Comparison of ENCODE assay signal across 10 mouse cellular contexts in the genomic region with DNA sequence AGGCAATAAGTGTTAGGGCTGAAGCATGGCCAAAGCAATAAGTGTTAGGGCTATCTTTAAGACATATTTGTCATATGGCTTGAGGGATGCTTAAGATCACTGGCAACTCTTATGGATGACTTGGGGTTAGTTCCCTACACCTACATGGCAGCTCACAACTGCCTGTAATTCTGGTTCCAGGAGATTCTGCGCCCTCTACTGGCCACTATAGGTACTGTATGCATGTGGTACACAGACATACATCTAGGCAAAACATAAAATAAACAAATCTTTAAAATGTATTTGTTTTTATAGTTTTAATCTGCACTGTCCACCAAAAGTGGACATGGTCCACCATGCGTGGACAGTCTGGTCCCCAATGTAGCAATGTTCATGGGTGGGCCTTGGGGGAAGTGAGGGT. TPM values are rescaled to one million over a fixed set of nuclear protein-coding genes. Genes with fewer than 3 reads are reported as not detected.
DNase-seq lines count a peak whose midpoint lies in the region; ATAC-seq and TF ChIP-seq lines count a peak whose summit lies in the region.
"Had no signal": no experiment of that assay in that cellular context is flagged by ENCODE, and none has a peak within 500 bp of the region (broad histone marks: within the 10 kb centered on the region; RNA-seq: fewer than 3 reads in every experiment).

No protein-coding gene starts in this region.

- CTCF ChIA-PET in Patski (lab: Charles Lee): no interaction called here

- TF ChIP-seq CTCF in gastrocnemius, adult 2 months (IDR thresholded peaks at IDR 0.05): peak; percentile 62
- TF ChIP-seq CTCF in Patski (IDR thresholded peaks at IDR 0.05): peak; percentile 57

- no peak overlapping the region for H3K27ac ChIP-seq in gastrocnemius, adult 2 months
- H3K27ac ChIP-seq: stomach, embryonic 15.5 days had no signal

- H3K27me3 ChIP-seq in Patski: no peaks in the 10 kb centered on the region
- H3K27me3 ChIP-seq: stomach, embryonic 15.5 days had no signal

- DNase-seq in gastrocnemius, adult 2 months: no peak
- no peak for DNase-seq in gastrocnemius, postnatal 25 days
- peak; percentile 33 for DNase-seq in 3T3-L1 (ENCODE audit: low read depth, low spot score)
- no peak for DNase-seq in Patski (ENCODE audit: low read depth, low spot score)
- peak; percentile 34 for DNase-seq in lung, postnatal 36 days
- DNase-seq in layer of hippocampus, adult 8-10 months (ENCODE audit: low spot score in 2 of 2): no peak
- no peak for DNase-seq in layer of hippocampus, adult 9-11 months

- no peak for ATAC-seq in Patski
- ATAC-seq in granulocyte monocyte progenitor cell, adult 5-6 weeks (replicated peaks; ENCODE audit: poor library complexity, severe bottlenecking): no peak; the same call in 1 of the 2 replicates

- POLR2A ChIA-PET in Patski (lab: Charles Lee): interaction anchor here (0.7 kb wide), 1 partner anchor 8 kb away, joined by 3 read pairs; no protein-coding TSS in a partner anchor

- intact Hi-C loops in gastrocnemius, adult 2 months (cut with DNase I): no loop called here

- in situ Hi-C loops in Patski (cut with MboI; ENCODE audit: low pct_unique_long_range_greater_than_20kb): no loop called here

- H3K4me3 ChIP-seq in gastrocnemius, adult 2 months: no peak overlapping the region
- H3K4me3 ChIP-seq: stomach, embryonic 15.5 days had no signal

RNA-seq across cellular contexts. Expression of gene Gng4, which starts 51.3 kb away (rescaled TPM):
- under 1 TPM; 0.41 to 0.75 TPM for total RNA-seq in gastrocnemius, adult 2 months (2021)
- under 1 TPM in 1 of 2 experiments, not detected in 1; 0.31 TPM for total RNA-seq in gastrocnemius, postnatal 25 days (2021)
- polyA plus RNA-seq in Patski (2021): not detected
- total RNA-seq in granulocyte monocyte progenitor cell, adult 5-6 weeks (2014; fragmentation: Nextera tagmentation): not detected in 2 replicates
- 1.4 TPM in 1 of 2 replicates, not detected in the other for total RNA-seq in granulocyte monocyte progenitor cell, adult 5-6 weeks (2017)
- total RNA-seq in layer of hippocampus, adult 8-10 months (2022): 10 to 100 TPM; 18.1 to 33.2 (median 25.4) TPM
- total RNA-seq: monocyte, adult 5-6 weeks had no signal

Comparison
In these comparisons a context has a peak if more than half of its experiments do, and no peak if none do; other contexts are left out.
1. DNase-seq: peak in 3T3-L1 (single experiment) and lung, postnatal 36 days (single experiment); none in gastrocnemius, adult 2 months (single experiment), gastrocnemius, postnatal 25 days (single experiment), Patski (single experiment), layer of hippocampus, adult 8-10 months (0 of 2) and layer of hippocampus, adult 9-11 months (single experiment).
2. RNA of gene Gng4, which starts 51.3 kb away (total RNA-seq): 18.1 to 33.2 TPM in layer of hippocampus, adult 8-10 months; 1.4 TPM in granulocyte monocyte progenitor cell, adult 5-6 weeks, 0.41 to 0.75 TPM in gastrocnemius, adult 2 months and 0.31 TPM in gastrocnemius, postnatal 25 days; every median in the first group is over 4 times any median in the second.